Mouse (Mus musculus) cortical plate, adult 2 months (tissue): ENCODE measurements around the gene Gpnmb.

Experiments
- CTCF ChIP-seq: fragments of 200-500 bp; IDR thresholded peaks from 2 replicates; pipeline ENCODE4 v1.5.1; 2011; ENCODE audit warnings: mild to moderate bottlenecking, control low read depth, low read length; ENCODE audit not compliant: insufficient read depth; ENCODE audit errors: extremely low read depth
- POLR2A ChIP-seq: fragments of 200-500 bp; IDR thresholded peaks from 2 replicates; pipeline ENCODE4 v1.6.1; 2011; ENCODE audit warnings: mild to moderate bottlenecking, low read length, control low read depth; ENCODE audit not compliant: insufficient read depth; ENCODE audit errors: extremely low read depth

DNA sequence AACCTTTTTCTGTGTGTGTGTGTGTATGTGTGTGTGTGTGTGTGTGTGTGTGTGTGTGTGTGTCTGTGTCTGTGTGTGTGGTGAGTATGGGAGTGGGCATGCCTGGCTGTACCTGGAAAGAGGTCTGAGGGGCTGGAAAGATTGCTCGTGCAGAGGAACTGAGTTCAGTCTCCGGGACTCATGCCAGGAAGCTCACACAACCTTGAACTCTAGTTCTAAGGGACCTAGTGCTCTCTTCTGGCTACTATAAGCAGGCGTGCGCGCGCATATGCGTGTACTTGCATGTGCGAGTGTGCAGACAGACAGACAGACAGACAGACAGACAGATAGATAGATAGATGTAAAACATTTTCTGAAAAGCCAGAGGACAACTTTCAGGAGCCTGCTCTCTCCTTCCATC lies 79.9 kb downstream of the Gpnmb start:
- TF ChIP-seq POLR2A (no peak), CTCF (no peak)
